8 mouse cellular contexts compared by ENCODE assay signal in genomic region chr9:26519581-26520501, GRCm38 (mm10).
DNase-seq lines count a peak whose midpoint lies in the region; ATAC-seq lines count a peak whose summit lies in the region.

No protein-coding gene starts in this region.

- peak; percentile 12 to 69 for DNase-seq in adrenal gland, adult (ENCODE audit: inconsistent age in 2 of 2, low spot score in 1 of 2)
- no peak for DNase-seq in adrenal gland, postnatal 4 days (ENCODE audit: low spot score in 2 of 2)
- peak; percentile 11 for DNase-seq in 3134 (ENCODE audit: extremely low read depth, insufficient read length, low spot score)
- peak; percentile 30 to 79 for DNase-seq in lung, postnatal 4 days
- DNase-seq in thymus, postnatal 0 days (ENCODE audit: low spot score), result no peak

- no peaks in the 10 kb centered on the region for H3K36me3 ChIP-seq in embryonic facial prominence, embryonic 15.5 days
- H3K36me3 ChIP-seq in hindbrain, embryonic 15.5 days, result no peaks in the 10 kb centered on the region
- H3K36me3 ChIP-seq in stomach, embryonic 16.5 days (ENCODE audit: control insufficient read depth, insufficient read depth, low read length), result no peaks in the 10 kb centered on the region

- ATAC-seq in embryonic facial prominence, embryonic 15.5 days (ENCODE audit: insufficient number of reproducible peaks, low FRiP score, low TSS enrichment, low read depth), result peak; percentile 84
- peak; percentile 69 for ATAC-seq in hindbrain, embryonic 15.5 days (ENCODE audit: low FRiP score, low read depth)
- peak; percentile 18; the same call in 1 of the 2 replicates for ATAC-seq in stomach, embryonic 16.5 days (ENCODE audit: insufficient read depth, low FRiP score)

- WGBS in embryonic facial prominence, embryonic 15.5 days, result 9% methylated on average over 5 of the region's 5 CpGs
- 35% methylated on average over 5 of the region's 5 CpGs for WGBS in hindbrain, embryonic 15.5 days
- WGBS in stomach, embryonic 16.5 days, result 43% methylated on average over 5 of the region's 5 CpGs

- no peak overlapping the region for H3K9ac ChIP-seq in embryonic facial prominence, embryonic 15.5 days
- H3K9ac ChIP-seq in hindbrain, embryonic 15.5 days, result no peak overlapping the region
- no peak overlapping the region for H3K9ac ChIP-seq in stomach, embryonic 16.5 days (ENCODE audit: low read length)

- no peak overlapping the region for H3K4me3 ChIP-seq in embryonic facial prominence, embryonic 15.5 days (replicated peaks)
- H3K4me3 ChIP-seq in hindbrain, embryonic 15.5 days, result no peak overlapping the region
- H3K4me3 ChIP-seq in stomach, embryonic 16.5 days (replicated peaks; ENCODE audit: low read length), result no peak overlapping the region

- H3K4me2 ChIP-seq in embryonic facial prominence, embryonic 15.5 days (replicated peaks), result peak overlapping the region; percentile 8; the same call in 1 of the 2 replicates
- H3K4me2 ChIP-seq in hindbrain, embryonic 15.5 days, result no peak overlapping the region
- H3K4me2 ChIP-seq in stomach, embryonic 16.5 days (ENCODE audit: low read depth, low read length), result no peak overlapping the region

- H3K4me1 ChIP-seq in embryonic facial prominence, embryonic 15.5 days, result peaks cover 11% of the 10 kb centered on the region
- H3K4me1 ChIP-seq in hindbrain, embryonic 15.5 days (replicated peaks), result peaks cover 11% of the 10 kb centered on the region
- peaks cover 9% of the 10 kb centered on the region for H3K4me1 ChIP-seq in stomach, embryonic 16.5 days (ENCODE audit: control insufficient read depth, insufficient read depth, low read length)

- peak overlapping the region; percentile 71 for H3K27ac ChIP-seq in embryonic facial prominence, embryonic 15.5 days (replicated peaks)
- H3K27ac ChIP-seq in hindbrain, embryonic 15.5 days (replicated peaks), result peak overlapping the region; percentile 60
- H3K27ac ChIP-seq in stomach, embryonic 16.5 days (ENCODE audit: low read length), result peak overlapping the region; percentile 15; the same call in 1 of the 2 replicates

- no peaks in the 10 kb centered on the region for H3K9me3 ChIP-seq in embryonic facial prominence, embryonic 15.5 days (replicated peaks)
- no peaks in the 10 kb centered on the region for H3K9me3 ChIP-seq in hindbrain, embryonic 15.5 days
- no peaks in the 10 kb centered on the region for H3K9me3 ChIP-seq in stomach, embryonic 16.5 days (replicated peaks; ENCODE audit: control insufficient read depth, low read length)

- no peaks in the 10 kb centered on the region for H3K27me3 ChIP-seq in embryonic facial prominence, embryonic 15.5 days
- no peaks in the 10 kb centered on the region for H3K27me3 ChIP-seq in hindbrain, embryonic 15.5 days
- no peaks in the 10 kb centered on the region for H3K27me3 ChIP-seq in stomach, embryonic 16.5 days (ENCODE audit: control insufficient read depth, insufficient read depth, low read length)

Comparison
In these comparisons a context has a peak if more than half of its experiments do, and no peak if none do; other contexts are left out.
1. DNase-seq: peak in adrenal gland, adult (2 of 2), 3134 (single experiment) and lung, postnatal 4 days (2 of 2); none in adrenal gland, postnatal 4 days (0 of 2) and thymus, postnatal 0 days (single experiment).
2. ATAC-seq: peak in every context shown above with its lines; median percentile 84 in embryonic facial prominence, embryonic 15.5 days; 69 in hindbrain, embryonic 15.5 days; 18 in stomach, embryonic 16.5 days.
3. H3K27ac ChIP-seq: peak in every context shown above with its lines; median percentile 71 in embryonic facial prominence, embryonic 15.5 days; 60 in hindbrain, embryonic 15.5 days; 15 in stomach, embryonic 16.5 days.